Mouse (Mus musculus): ENCODE measurements at regions not wholly inside any gene's neighbourhood (a gene's known extent, or its start where the extent isn't known, plus 50 kb on each side); places are given as distances from the start of the nearest gene placed in this dataset.
"Not testable (repeated sequence)": the region's sequence is repeated elsewhere in the genome, so short reads cannot be mapped to it uniquely, and the experiment has no call there.

DNA sequence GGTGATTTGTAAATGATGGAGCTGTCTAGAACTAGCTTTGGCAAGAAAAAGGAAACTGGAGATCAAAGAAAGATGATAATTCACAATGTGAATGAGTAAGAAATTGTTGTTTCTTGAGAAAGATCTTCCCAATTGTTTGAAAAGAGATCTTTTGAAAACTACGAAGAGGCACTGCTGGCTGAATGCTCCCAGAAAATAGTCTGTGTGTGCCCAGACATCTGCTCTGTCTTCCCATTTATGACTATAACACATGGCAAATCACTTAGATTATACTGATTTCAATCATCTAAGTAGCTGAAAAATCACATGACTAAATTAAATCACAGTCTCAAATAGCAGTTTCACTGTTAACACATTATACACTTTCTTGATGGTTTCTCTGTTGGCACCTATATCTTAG, 434.2 kb upstream of the Sema6d start:
- H3K4me3 ChIP-seq (ENCODE audit: insufficient read depth, low read depth, low read length) = no peak overlapping the region
- TF ChIP-seq CTCF (IDR thresholded peaks at IDR 0.05; ENCODE audit: insufficient read depth, low read depth, low read length) (no peak), POLR2A (IDR thresholded peaks at IDR 0.05; ENCODE audit: insufficient read depth, low read depth, low read length) (no peak)
- 72% methylated on average over 1 of the region's 1 CpGs for WGBS
- H3K4me1 ChIP-seq (ENCODE audit: control insufficient read depth, insufficient read depth, low read length) = no peaks in the 10 kb centered on the region
- no peak overlapping the region for H3K27ac ChIP-seq (ENCODE audit: insufficient read depth, low read depth, low read length)

DNA sequence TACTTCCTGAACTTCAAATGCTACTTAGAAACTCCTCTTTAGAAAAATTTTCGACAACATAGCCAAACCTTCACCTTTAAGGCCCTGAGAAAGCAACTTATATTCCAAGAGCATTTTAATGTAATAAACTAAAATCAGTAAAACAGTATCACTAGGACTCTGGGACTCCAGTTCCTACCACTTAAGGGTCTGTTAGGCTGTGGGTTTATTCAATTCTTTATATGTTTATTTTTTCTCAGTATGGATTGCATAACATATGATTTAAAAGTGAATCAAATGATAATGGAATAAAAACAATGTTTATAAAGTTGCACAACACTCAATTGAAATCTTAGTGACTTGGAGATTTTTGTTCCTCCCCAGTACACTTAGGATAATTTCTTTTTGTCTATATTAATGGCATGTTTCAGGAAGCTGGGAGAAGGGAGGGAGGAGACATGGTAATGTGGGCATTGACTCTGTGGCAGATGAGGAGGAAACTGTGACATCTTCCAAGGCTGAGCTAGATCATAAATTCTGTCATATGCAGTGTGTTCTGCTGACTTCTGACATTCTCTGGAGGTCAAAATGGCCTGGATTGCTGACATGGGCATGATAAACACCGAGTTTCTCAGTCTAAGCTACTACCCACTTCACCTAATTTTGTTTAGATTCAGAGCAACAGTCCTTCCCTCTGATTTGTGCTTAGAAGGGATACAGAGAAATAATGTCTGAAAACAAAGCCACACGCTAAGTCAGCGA, 401.3 kb upstream of the Sema6d start:
- H3K27ac ChIP-seq (ENCODE audit: insufficient read depth, low read depth, low read length) = no peak overlapping the region
- no peak for TF ChIP-seq CTCF (IDR thresholded peaks at IDR 0.05; ENCODE audit: insufficient read depth, low read depth, low read length)
- no peak for TF ChIP-seq POLR2A (IDR thresholded peaks at IDR 0.05; ENCODE audit: insufficient read depth, low read depth, low read length)
- WGBS = 78% methylated on average over 4 of the region's 4 CpGs
- no peak overlapping the region for H3K4me3 ChIP-seq (ENCODE audit: insufficient read depth, low read depth, low read length)
- no peaks in the 10 kb centered on the region for H3K4me1 ChIP-seq (ENCODE audit: control insufficient read depth, insufficient read depth, low read length)

DNA sequence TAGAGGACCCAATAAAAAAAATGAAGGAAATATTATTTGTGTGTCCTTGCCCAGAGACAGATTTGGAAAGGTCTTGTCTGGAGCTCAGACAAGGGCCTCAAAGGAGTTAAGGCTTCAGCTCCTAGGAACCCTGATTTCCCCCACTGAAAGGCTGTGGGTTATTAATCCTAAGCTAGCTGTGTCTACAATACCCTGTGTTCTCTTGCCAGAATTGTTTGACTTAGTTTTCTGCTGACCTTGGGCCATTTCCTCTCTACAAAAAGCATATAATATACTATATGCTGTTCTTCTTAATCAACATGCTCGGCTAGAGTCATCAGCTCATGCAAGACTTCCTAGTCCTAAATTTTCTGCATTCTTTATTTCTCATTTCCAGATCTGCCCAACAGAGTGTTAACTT, 400.0 kb upstream of the Sema6d start:
- Histone ChIP-seq H3K4me3 (ENCODE audit: insufficient read depth, low read depth, low read length) (no peak overlapping the region), H3K27ac (ENCODE audit: insufficient read depth, low read depth, low read length) (no peak overlapping the region), H3K4me1 (ENCODE audit: control insufficient read depth, insufficient read depth, low read length) (no peaks in the 10 kb centered on the region)
- 87% methylated on average over 1 of the region's 1 CpGs for WGBS
- TF ChIP-seq CTCF (IDR thresholded peaks at IDR 0.05; ENCODE audit: insufficient read depth, low read depth, low read length) = no peak
- TF ChIP-seq POLR2A (IDR thresholded peaks at IDR 0.05; ENCODE audit: insufficient read depth, low read depth, low read length) = no peak

DNA sequence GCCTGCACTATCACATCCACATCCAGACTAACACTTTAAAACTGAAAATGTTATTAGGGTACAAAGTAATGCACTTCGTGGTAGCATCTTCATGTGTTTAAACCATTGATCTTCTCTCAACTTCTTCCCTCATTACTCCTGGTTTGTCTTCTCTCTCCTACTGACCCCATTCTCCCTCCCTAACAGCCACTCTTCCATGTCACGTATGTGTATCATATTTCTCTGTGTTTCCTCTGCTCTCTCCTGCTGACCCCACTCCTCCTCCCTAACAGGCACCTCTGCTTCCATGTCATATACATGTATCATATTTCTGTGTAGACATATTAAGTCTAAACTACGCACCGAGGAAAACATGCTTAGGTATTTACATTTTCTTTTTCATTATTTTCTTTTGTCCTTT, 350.1 kb upstream of the Sema6d start:
- Histone ChIP-seq H3K4me3 (ENCODE audit: insufficient read depth, low read depth, low read length) (no peak overlapping the region), H3K27ac (ENCODE audit: insufficient read depth, low read depth, low read length) (no peak overlapping the region), H3K4me1 (ENCODE audit: control insufficient read depth, insufficient read depth, low read length) (no peaks in the 10 kb centered on the region)
- no peak for TF ChIP-seq CTCF (IDR thresholded peaks at IDR 0.05; ENCODE audit: insufficient read depth, low read depth, low read length)
- TF ChIP-seq POLR2A (IDR thresholded peaks at IDR 0.05; ENCODE audit: insufficient read depth, low read depth, low read length) = no peak
- WGBS = 84% methylated on average over 4 of the region's 4 CpGs

DNA sequence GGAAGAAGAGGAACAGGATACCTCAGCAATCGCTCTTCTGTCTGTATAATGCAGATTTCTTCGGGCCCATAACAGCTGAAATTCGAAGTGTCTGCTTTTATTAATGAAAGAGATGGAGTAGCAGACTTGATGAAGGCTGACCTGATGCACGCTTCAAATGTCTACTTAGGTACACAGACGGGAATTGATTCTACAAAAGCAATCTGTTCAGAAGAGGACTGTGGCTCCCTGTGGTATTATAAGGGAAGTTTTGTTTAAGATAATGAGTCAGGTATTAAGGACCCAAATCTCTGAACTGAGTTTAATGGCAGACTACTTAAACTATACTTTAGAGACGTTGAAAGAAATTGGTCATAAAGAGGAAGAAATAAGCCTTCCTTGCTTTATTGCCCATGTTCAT, 349.2 kb upstream of the Sema6d start:
- H3K4me3 ChIP-seq (ENCODE audit: insufficient read depth, low read depth, low read length) = no peak overlapping the region
- H3K4me1 ChIP-seq (ENCODE audit: control insufficient read depth, insufficient read depth, low read length) = no peaks in the 10 kb centered on the region
- TF ChIP-seq POLR2A (IDR thresholded peaks at IDR 0.05; ENCODE audit: insufficient read depth, low read depth, low read length) (no peak), CTCF (IDR thresholded peaks at IDR 0.05; ENCODE audit: insufficient read depth, low read depth, low read length) (no peak)
- H3K27ac ChIP-seq (ENCODE audit: insufficient read depth, low read depth, low read length) = no peak overlapping the region
- 82% methylated on average over 6 of the region's 6 CpGs for WGBS

DNA sequence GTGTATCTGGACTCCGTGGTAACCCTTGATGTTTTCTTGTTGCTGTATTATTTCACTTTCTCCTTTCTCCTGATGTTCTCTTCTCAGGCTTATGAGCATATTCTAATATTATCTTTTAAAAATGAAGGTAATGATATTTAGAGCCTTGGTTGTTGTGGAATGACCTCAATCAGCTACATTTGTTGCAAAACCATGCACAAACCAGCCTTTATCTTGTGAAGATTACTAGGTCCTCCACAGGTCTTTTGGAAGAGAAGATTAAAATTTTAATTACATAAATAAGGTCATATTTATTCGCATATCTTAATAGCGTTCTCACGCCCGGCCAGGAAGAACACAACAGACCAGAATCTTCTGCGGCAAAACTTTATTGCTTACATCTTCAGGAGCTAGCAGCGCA, 335.5 kb upstream of the Sema6d start:
- WGBS = 55% methylated on average over 7 of the region's 7 CpGs
- Histone ChIP-seq H3K4me1 (ENCODE audit: control insufficient read depth, insufficient read depth, low read length) (no peaks in the 10 kb centered on the region), H3K4me3 (ENCODE audit: insufficient read depth, low read depth, low read length) (peak overlapping the region; percentile 32; the same call in 1 of the 2 replicates), H3K27ac (ENCODE audit: insufficient read depth, low read depth, low read length) (no peak overlapping the region)
- no peak for TF ChIP-seq CTCF (IDR thresholded peaks at IDR 0.05; ENCODE audit: insufficient read depth, low read depth, low read length)
- no peak for TF ChIP-seq POLR2A (IDR thresholded peaks at IDR 0.05; ENCODE audit: insufficient read depth, low read depth, low read length)

DNA sequence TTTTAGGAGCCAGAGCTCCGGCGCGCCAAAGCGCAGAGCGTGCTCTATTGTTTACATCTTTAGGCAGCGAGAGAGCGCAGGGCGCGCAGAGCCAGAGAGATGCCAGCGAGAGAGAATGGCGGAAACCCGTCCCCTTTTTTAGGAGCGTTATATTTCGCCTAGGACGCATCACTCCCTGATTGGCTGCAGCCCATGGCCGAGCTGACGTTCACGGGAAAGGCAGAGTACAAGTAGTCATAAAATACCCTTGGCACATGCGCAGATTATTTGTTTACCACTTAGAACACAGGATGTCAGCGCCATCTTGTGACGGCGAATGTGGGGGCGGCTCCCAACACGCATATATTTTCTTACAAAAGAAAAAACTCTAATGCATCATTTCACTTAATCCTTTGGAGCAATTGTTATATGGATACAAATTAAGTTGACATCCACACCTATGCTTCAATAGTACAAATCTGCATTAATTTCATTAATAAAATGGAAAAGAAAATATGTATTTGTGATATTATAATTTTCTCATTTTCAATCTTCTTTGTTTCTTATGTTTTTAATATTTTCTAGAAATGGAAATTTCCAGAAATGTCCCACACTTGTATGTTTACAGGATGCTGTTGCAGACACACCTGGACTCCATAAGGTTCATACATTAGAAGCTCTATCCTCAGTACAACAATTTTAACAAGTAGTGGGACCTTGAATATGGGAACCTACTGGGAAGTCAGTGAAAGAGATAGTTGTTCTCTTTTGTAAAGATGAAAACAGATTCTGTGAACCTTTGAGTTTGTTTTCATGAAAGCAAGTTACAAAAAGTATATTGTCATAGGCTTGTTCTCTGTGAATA, 334.9 kb upstream of the Sema6d start:
- 37% methylated on average over 19 of the region's 24 CpGs for WGBS
- not testable (repeated sequence) for H3K27ac ChIP-seq (ENCODE audit: insufficient read depth, low read depth, low read length); H3K4me1 ChIP-seq (ENCODE audit: control insufficient read depth, insufficient read depth, low read length)
- peak overlapping the region; percentile 32; the same call in 1 of the 2 replicates for H3K4me3 ChIP-seq (ENCODE audit: insufficient read depth, low read depth, low read length)

DNA sequence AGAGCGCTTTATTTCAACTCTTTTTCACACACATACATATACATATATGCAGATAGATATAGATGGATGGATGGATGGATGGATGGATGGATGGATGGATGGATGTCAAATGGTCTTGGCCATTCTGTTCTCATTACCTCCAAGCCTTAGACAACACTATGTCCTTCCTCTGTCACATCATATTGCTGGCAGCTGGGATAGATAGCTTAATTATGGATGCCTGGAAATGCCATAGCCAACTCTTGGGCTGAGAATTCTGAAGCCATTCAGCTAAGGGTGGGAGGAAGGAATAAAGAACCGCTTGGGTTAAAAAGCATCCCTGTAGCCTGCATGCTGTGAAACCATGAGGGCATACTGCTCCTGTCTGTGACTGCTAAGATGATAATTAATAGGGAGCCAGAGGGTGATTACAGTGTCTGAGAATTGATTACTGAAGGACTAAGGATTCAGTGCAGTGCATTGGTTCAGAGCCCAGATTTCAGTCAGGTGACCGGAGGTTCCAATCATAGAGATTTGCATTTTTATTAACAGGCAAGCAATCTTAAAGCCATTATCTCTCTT, 290.5 kb upstream of the Sema6d start:
- TF ChIP-seq CTCF (IDR thresholded peaks at IDR 0.05; ENCODE audit: insufficient read depth, low read depth, low read length) = no peak
- no peak for TF ChIP-seq POLR2A (IDR thresholded peaks at IDR 0.05; ENCODE audit: insufficient read depth, low read depth, low read length)
- Histone ChIP-seq H3K4me1 (ENCODE audit: control insufficient read depth, insufficient read depth, low read length) (no peaks in the 10 kb centered on the region), H3K27ac (ENCODE audit: insufficient read depth, low read depth, low read length) (no peak overlapping the region), H3K4me3 (ENCODE audit: insufficient read depth, low read depth, low read length) (no peak overlapping the region)
- 45% methylated on average over 3 of the region's 3 CpGs for WGBS

DNA sequence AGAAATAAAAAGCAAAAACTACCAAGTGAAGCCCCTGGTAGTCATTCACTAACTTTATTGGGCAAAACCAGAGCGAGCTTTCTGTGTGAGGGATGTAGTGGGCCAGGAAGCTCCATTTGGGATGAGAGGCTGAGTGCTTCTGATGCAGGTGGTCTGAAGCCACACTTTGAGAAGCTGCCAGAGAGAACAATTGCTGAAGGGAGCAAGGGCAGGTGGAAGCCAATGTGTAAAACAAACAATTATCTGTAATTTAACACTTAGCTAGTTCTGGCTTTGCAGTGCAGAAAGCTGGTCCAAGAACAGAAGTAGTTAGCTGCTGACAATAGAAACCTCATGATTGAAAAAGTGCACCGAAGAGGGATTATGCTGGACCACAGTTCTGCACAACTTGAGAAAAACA, 284.1 kb upstream of the Sema6d start:
- H3K27ac ChIP-seq (ENCODE audit: insufficient read depth, low read depth, low read length) = no peak overlapping the region
- no peaks in the 10 kb centered on the region for H3K4me1 ChIP-seq (ENCODE audit: control insufficient read depth, insufficient read depth, low read length)
- H3K4me3 ChIP-seq (ENCODE audit: insufficient read depth, low read depth, low read length) = no peak overlapping the region
- 60% methylated on average over 2 of the region's 2 CpGs for WGBS
- TF ChIP-seq POLR2A (IDR thresholded peaks at IDR 0.05; ENCODE audit: insufficient read depth, low read depth, low read length) (no peak), CTCF (IDR thresholded peaks at IDR 0.05; ENCODE audit: insufficient read depth, low read depth, low read length) (no peak)
